Mouse (Mus musculus): ENCODE measurements around the gene Dpf2.
A peak's percentile ranks its signal among the peaks of the same experiment; 100 is the strongest.

The Dpf2 gene

DNA sequence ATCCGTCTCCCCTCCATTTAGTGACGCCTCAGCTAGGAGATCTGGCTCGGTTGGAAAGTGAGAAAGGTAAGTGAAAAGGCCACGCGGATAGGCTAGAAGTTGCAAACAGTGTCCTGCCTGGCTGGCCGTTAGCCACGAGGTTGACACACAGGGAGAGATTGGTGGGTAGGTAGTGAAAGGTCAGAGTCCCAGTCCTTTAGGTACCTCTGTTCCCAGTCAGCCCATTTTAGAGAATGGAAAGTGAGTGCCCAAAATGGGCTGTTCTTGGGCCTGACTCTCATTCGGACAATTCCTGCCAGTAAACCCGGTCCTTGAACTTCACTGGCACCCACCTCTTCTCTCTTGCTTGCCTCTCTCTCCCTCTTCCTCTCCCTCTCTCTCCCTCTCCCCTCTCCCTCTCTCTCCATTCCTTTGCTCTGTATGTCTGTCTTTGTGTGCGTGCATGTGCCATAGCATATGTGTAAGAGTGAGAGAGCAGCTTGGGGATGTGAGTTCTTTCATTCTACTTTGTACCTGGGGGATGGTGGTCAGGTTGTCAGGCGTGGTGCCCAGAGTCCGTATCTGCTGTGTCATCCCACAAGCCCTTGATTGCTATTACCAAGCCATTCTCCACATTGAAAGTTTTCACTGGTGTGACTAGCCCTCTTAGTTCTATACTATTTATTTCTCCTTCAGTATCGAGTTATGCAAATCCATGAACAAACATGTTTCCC is at the start of gene Dpf2:
Gene Dpf2 (minus strand): TSS at position 4 of the 713 bp plus-strand sequence.
- DNase-seq (ENCODE audit: low read depth, low spot score) = no peak

DNA sequence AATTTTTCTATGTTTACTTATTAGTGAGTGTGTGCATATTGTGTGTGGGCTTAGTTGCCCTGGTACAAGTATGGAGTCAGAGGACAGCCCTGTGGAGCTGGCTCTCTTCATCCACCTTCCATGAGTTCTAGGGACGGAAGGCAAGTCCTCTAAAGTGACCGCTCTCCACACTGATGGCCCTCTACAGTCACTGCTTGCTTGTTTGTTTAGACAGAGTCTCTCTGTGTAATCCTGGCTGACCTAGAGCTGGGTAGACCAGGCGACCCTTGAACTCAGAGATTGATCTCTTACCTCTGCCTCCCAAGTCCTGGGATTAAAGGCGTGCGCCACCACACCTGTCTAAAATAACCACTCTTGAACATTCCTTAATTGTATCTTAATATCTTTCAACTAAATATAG is 44.6 kb upstream of the Dpf2 start:
- DNase-seq (ENCODE audit: low read depth, low spot score) = no peak

DNA sequence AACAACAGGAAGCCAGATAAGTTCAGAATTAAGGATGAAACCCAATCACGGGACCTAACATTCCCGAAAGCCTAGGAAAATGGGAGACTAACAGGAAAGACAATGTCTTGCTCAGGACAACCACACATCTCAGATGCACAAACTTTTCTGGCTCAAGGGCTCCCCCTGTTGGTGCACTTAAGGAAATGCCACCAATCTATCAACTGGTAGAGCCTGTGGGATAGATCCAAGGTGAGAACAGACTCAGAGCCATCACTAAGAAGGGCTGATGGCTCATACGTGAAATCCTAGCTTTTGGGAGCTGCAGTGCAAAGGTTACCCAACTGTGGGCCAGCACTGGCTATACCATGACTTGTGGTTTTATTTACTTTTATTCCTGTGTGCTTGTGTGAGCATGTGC is 43.9 kb upstream of the Dpf2 start:
- DNase-seq (ENCODE audit: low read depth, low spot score) = peak; percentile 79

- no peak for DNase-seq (ENCODE audit: low read depth, low spot score)
Observed at GRCm38 (mm10) chr19:5955704-5956670, 43.2 kb upstream of the Dpf2 start.

- DNase-seq (ENCODE audit: low read depth, low spot score) = no peak
Observed at GRCm38 (mm10) chr19:5954936-5955335, 42.1 kb upstream of the Dpf2 start.

- no peak for DNase-seq (ENCODE audit: low read depth, low spot score)
Observed at GRCm38 (mm10) chr19:5954031-5954710, 41.4 kb upstream of the Dpf2 start.

DNA sequence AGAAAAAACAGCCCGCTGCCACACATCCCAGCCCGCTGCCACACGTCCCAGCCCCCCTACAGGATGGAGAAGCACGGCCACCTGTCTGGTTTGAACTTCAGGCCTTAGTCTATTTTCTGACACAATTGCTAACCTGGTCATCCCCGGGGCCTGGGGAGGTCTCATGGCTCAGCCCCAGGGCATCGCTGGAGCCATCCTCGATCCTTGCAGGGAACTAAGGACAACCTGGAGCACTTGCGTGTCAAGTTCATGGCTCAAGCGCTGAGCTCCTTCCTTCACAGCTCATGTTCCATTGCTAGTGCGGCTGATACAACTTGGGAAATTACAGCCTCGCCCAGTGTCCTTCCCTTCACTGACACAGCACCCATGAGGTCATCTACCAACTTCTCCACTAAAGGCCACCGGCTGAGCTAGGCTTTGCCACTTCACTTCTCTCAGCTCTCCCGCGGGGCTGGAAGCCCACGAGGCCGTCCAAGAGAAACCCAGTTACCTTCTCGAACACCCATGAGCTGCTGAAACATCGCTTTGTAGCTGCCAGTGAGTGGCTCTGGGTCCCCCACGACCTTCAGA is 40.5 kb upstream of the Dpf2 start:
- DNase-seq (ENCODE audit: low read depth, low spot score) = no peak

DNA sequence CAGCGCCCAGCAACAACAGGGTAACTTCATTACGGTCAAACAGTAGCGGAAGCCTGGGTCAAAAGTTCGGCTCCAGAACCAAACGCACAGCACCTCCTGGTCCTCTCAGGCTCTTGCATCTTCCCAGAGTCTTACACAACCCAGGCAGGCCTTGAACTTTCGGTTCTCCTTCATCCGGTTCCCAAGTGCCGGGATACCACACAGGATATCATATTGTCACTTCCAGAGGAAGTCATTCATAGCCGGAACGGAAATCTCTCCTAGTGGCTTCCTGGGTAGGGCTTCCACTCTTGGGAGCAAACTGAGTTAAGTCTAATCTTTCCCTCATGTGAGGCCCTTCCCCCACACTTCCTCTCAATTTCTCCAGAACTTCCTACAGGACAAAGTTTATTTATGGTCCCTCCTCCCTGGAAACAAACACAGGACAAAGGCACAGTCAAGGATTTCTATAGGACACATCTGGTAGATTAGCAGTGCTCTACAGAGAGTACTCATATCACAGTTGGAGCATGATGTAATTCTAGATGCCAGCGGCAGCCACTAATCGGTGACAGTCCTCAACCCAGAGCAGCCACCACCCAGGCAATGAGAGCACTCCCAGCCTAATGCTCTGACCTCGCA is 39.4 kb upstream of the Dpf2 start:
- no peak for DNase-seq (ENCODE audit: low read depth, low spot score)

DNA sequence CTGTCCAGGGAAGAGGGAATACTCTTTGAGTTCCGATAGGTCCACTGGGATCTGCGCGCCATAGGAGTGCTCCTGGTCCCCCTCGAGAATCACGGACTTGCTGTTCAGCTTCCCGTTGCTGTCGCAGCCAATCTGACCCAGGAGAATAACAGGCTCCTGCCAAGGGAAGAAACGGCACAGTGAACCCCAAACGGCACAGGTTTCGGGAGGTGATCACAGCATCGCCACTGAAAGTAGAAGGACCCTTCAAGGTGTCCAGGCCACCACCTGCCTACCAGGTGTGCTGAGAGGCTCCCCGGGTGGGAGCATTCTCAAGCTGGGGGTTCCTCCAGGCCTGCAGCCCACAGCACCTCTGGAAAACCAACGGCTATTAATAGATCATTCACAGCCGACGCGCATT is 38.8 kb upstream of the Dpf2 start:
- DNase-seq (ENCODE audit: low read depth, low spot score) = no peak

- no peak for DNase-seq (ENCODE audit: low read depth, low spot score)
Observed at GRCm38 (mm10) chr19:5950218-5950617, 37.4 kb upstream of the Dpf2 start.

DNA sequence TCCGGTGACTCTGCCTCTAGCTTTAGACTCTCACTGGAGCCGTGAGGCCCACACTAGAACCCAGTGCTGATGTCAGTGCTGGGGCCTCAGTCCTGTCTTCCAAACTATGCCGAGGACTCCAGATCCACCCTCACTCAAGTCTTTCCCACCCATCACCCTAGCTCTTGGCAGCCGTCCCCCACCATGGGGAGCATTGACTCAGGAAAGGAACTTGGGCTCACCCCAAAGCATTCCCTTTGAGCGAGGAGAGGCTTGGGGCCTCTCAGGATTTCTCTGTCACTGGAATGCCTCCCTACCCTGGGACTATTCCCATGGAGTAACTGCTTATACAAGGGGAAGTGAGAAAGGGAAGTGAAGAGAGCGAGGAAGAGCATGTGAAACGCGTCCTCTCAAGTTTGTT is 33.1 kb upstream of the Dpf2 start:
- no peak for DNase-seq (ENCODE audit: low read depth, low spot score)

DNA sequence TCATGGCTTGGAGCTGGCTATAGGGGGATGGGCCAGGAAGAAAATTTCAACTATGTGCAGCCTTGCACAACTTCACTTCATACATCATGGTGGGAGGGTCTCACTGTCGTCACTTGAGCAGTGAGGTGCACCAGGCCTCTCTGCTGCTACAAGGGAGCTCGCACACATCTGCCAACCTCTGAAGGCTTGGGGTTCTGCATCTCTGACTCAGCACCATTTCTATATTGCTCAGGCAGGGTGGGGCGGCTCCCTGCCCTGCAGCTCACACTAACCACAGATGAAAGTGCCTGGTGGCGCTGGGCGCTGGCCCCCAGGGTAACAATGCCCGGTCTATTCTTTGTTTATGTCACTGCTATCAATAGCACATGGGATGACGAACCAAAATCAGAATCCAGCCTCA is 32.2 kb upstream of the Dpf2 start:
- DNase-seq (ENCODE audit: low read depth, low spot score) = peak; percentile 46

DNA sequence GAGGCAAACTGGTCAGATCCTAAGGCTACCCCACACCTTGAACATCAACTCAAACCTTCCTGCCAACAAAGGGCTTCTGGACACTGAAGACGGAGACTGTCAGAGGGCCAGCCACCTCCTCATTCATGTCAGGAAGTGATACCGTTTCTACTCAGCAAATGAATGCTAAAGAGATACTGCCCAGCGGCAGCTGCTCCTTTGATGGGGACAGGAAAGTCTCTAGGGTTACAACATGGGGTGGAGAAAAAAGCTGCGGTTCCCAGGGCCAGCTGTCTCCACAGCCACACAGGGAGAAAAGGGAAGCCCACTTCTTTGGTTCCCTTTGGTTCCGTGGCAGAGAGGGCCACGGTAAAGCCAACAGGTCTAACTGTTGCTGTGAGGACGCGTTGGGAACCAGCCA is 31.3 kb upstream of the Dpf2 start:
- no peak for DNase-seq (ENCODE audit: low read depth, low spot score)

GRCm38 (mm10) chr19:5943404-5943803 is 30.6 kb upstream of the Dpf2 start:
- DNase-seq (ENCODE audit: low read depth, low spot score) = no peak

DNA sequence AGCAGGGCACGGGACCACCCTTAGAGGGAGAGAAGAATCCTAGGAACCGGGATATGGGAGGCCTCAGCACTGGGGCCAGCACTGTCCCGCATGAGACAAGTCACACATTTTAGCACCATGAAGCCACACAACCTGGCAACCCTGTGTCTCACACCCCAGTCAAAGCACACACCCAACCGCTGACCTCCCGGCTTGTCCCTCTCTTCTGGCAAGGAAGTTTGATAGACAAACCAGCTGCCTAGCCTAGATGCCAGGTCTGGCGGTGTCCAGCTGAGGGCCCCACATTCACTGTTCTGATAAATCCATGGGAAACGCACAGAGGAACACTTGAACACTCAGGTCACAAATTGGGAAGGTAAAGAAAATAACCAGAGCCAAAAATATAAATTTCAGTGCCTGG is 29.8 kb upstream of the Dpf2 start:
- DNase-seq (ENCODE audit: low read depth, low spot score) = no peak

- DNase-seq (ENCODE audit: low read depth, low spot score) = no peak
Observed at GRCm38 (mm10) chr19:5940656-5941055, 27.8 kb upstream of the Dpf2 start.

DNA sequence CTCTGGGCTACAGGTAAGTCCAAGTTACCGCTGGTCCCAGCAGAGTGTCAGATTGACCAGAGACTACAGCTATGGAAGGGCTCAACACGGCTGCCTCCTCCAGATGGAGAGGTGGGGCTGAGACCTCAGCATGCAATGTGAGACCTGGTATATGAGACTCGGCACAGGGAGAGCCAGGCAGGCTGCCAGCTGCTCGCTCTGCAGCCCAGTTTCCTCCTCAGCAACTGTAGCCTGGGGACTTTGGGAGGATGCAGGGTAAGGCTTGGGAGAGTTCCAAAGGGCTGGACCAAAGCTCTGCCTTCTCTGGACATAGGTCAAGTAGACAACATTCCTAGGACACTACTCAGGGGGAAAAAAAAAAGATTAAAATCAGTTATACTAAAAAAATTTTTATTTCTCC is 27.4 kb upstream of the Dpf2 start:
- DNase-seq (ENCODE audit: low read depth, low spot score) = no peak

DNA sequence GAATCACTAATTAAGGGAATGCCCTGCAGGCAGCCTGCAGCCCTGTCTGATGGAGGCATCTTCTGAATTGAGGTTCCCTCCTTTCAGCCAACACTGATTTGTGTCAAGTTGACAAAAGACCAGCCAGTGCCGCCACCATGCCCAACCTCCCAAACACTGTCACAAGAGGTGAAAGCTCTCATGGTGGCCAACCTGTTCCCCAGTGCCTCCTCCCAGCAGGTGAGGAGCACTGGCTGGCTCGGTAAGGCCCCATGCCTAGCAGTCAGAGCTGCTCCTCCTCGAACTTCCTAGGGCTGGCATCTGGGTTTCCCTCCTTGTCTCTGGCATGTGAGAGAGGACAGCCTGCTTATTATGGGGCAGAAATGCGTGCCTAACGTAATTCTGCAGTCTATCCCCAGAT is 26.9 kb upstream of the Dpf2 start:
- no peak for DNase-seq (ENCODE audit: low read depth, low spot score)

GRCm38 (mm10) chr19:5938516-5938915 is 25.7 kb upstream of the Dpf2 start:
- no peak for DNase-seq (ENCODE audit: low read depth, low spot score)

GRCm38 (mm10) chr19:5937836-5938406 is 25.1 kb upstream of the Dpf2 start:
- no peak for DNase-seq (ENCODE audit: low read depth, low spot score)

All from forelimb bud, embryonic 11.5 days (tissue).